Mouse (Mus musculus) C2C12 (cell line): ENCODE data around the gene Ccm2. TPM values are rescaled to one million over a fixed set of nuclear protein-coding genes. Genes with fewer than 3 reads are reported as not detected.

Source experiments
- H3K27me3 ChIP-seq: one replicate; pipeline ENCODE4 v1.6.1; 2011; ENCODE audit not compliant: control insufficient read depth, insufficient read depth, insufficient read length
- H3K36me3 ChIP-seq: one replicate; pipeline ENCODE4 v1.6.1; 2011; ENCODE audit not compliant: control insufficient read depth, insufficient read depth
- H3K4me3 ChIP-seq: one replicate; pipeline ENCODE4 v1.5.1; 2011; ENCODE audit warnings: mild to moderate bottlenecking, control low read depth; ENCODE audit not compliant: poor library complexity, insufficient read depth, severe bottlenecking
- H3K79me2 ChIP-seq: one replicate; pipeline ENCODE4 v1.6.1; 2011; ENCODE audit not compliant: control insufficient read depth, insufficient read depth
- H3K79me3 ChIP-seq: one replicate; pipeline ENCODE4 v1.6.1; 2011; ENCODE audit warnings: low read depth, control low read depth
- H3ac ChIP-seq: one replicate; pipeline ENCODE3; 2011; ENCODE audit warnings: low read depth; ENCODE audit not compliant: control insufficient read depth, insufficient read length
- CEBPB ChIP-seq: IDR thresholded peaks from one replicate; pipeline ENCODE4 v1.6.1; 2011; ENCODE audit warnings: low read depth, mild to moderate bottlenecking, control low read depth, moderate library complexity
- CTCF ChIP-seq: IDR thresholded peaks from one replicate; pipeline ENCODE4 v1.5.1; 2011; ENCODE audit not compliant: control insufficient read depth, insufficient read depth, insufficient read length
- FOSL1 ChIP-seq: IDR thresholded peaks from one replicate; pipeline ENCODE4 v1.8.0; 2011; ENCODE audit warnings: mild to moderate bottlenecking, low read length; ENCODE audit not compliant: poor library complexity, insufficient read depth, severe bottlenecking
- MAX ChIP-seq: IDR thresholded peaks from one replicate; pipeline ENCODE4 v1.6.1; 2011; ENCODE audit warnings: mild to moderate bottlenecking, control low read depth
- MYOD1 ChIP-seq: IDR thresholded peaks from one replicate; pipeline ENCODE4 v1.6.1; 2011; ENCODE audit warnings: low read depth; ENCODE audit not compliant: control insufficient read depth, insufficient read length
- MYOG ChIP-seq: IDR thresholded peaks from one replicate; pipeline ENCODE4 v1.6.1; 2011; ENCODE audit not compliant: control insufficient read depth, insufficient read length; ENCODE audit errors: extremely low read depth
- USF1 ChIP-seq: IDR thresholded peaks from one replicate; pipeline ENCODE4 v1.6.1; 2011; ENCODE audit warnings: low read depth, mild to moderate bottlenecking, control low read depth, moderate library complexity
- polyA plus RNA-seq: library from polyadenylated mRNA; unstranded; fragments of >200 nt; fragmentation: generic; extraction: Trizol; gene quantifications from one replicate; pipeline ENCODE4 v1.2.1, GENCODE M21; 2012; ENCODE audit warnings: missing spikeins

The Ccm2 gene
- polyA plus RNA-seq, 1 experiment, result 90.7 TPM

GRCm38 (mm10) chr11:6562359-6562758 lies 15.7 kb downstream of the Ccm2 start:
- Histone ChIP-seq H3K79me3 (peaks cover 63% of the 10 kb centered on the region), H3ac (no peak overlapping the region), H3K36me3 (peaks cover 30% of the 10 kb centered on the region), H3K79me2 (peaks cover 89% of the 10 kb centered on the region), H3K27me3 (no peaks in the 10 kb centered on the region), H3K4me3 (no peak overlapping the region)
- TF ChIP-seq MAX (no peak), MYOD1 (no peak), MYOG (no peak), FOSL1 (no peak), CTCF (no peak), CEBPB (no peak), USF1 (no peak)

GRCm38 (mm10) chr11:6563201-6563600 lies 16.5 kb downstream of the Ccm2 start:
- Histone ChIP-seq H3K36me3 (peaks cover 26% of the 10 kb centered on the region), H3K27me3 (no peaks in the 10 kb centered on the region), H3K79me2 (peaks cover 88% of the 10 kb centered on the region), H3K79me3 (peaks cover 58% of the 10 kb centered on the region), H3K4me3 (no peak overlapping the region), H3ac (no peak overlapping the region)
- no peak for TF ChIP-seq FOSL1
- no peak for TF ChIP-seq USF1
- TF ChIP-seq CTCF, result no peak
- TF ChIP-seq MAX, result no peak
- TF ChIP-seq CEBPB, result no peak
- no peak for TF ChIP-seq MYOD1
- no peak for TF ChIP-seq MYOG

GRCm38 (mm10) chr11:6566496-6566895 lies 19.8 kb downstream of the Ccm2 start:
- TF ChIP-seq USF1 (no peak), CEBPB (no peak), MYOD1 (no peak), FOSL1 (no peak), MYOG (no peak), CTCF (no peak), MAX (no peak)
- H3ac ChIP-seq, result no peak overlapping the region

GRCm38 (mm10) chr11:6567951-6568350 lies 21.3 kb downstream of the Ccm2 start:
- peaks cover 43% of the 10 kb centered on the region for H3K36me3 ChIP-seq

More at GRCm38 (mm10) chr11:6566496-6566895, 19.8 kb downstream of the Ccm2 start:
- H3K27me3 ChIP-seq, result no peaks in the 10 kb centered on the region
- peaks cover 26% of the 10 kb centered on the region for H3K79me3 ChIP-seq
- no peak overlapping the region for H3K4me3 ChIP-seq
- H3K36me3 ChIP-seq, result peaks cover 42% of the 10 kb centered on the region
- H3K79me2 ChIP-seq, result peaks cover 79% of the 10 kb centered on the region

GRCm38 (mm10) chr11:6568584-6569409 lies 22.1 kb downstream of the Ccm2 start:
- H3K79me2 ChIP-seq, result peaks cover 66% of the 10 kb centered on the region
- H3K79me3 ChIP-seq, result peaks cover 13% of the 10 kb centered on the region
- no peak for TF ChIP-seq CEBPB
- no peak for TF ChIP-seq MYOG
- TF ChIP-seq MAX, result no peak
- TF ChIP-seq CTCF, result no peak
- TF ChIP-seq USF1, result no peak
- TF ChIP-seq MYOD1, result no peak
- no peak for TF ChIP-seq FOSL1
- peaks cover 46% of the 10 kb centered on the region for H3K36me3 ChIP-seq
- H3K4me3 ChIP-seq, result no peak overlapping the region
- no peak overlapping the region for H3ac ChIP-seq
- H3K27me3 ChIP-seq, result no peaks in the 10 kb centered on the region

More at GRCm38 (mm10) chr11:6567951-6568350, 21.3 kb downstream of the Ccm2 start:
- H3K79me3 ChIP-seq, result peaks cover 18% of the 10 kb centered on the region
- no peaks in the 10 kb centered on the region for H3K27me3 ChIP-seq
- H3ac ChIP-seq, result no peak overlapping the region
- H3K4me3 ChIP-seq, result no peak overlapping the region
- H3K79me2 ChIP-seq, result peaks cover 74% of the 10 kb centered on the region
- TF ChIP-seq CTCF, result no peak
- no peak for TF ChIP-seq CEBPB
- no peak for TF ChIP-seq MYOG
- no peak for TF ChIP-seq USF1
- TF ChIP-seq FOSL1, result no peak
- TF ChIP-seq MYOD1, result no peak
- no peak for TF ChIP-seq MAX
